Mouse (Mus musculus): ENCODE measurements around the gene Hsf2bp.

DNA sequence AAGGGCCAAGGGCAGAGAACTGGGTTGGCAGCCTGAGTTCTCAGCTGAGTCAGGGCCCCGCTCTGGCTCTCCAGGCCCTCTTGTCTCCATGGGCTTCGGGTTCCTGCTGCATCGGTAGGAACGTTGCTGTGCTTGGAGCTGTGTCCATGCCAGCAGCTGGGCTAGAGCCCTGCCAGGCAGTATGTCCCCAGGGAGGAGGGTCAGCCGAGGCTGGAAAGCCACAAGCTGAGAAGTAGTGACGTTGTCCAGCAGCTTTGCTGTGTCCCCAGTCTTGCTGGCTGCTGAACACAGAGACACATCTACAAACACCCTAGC, 119.7 kb downstream of the Hsf2bp start:
- TF ChIP-seq GATA1 (IDR thresholded peaks at IDR 0.05; ENCODE audit: borderline replicate concordance, low read length) = no peak
- TF ChIP-seq FLI1 (IDR thresholded peaks at IDR 0.05; ENCODE audit: low read length) = no peak

Measured in megakaryocyte, embryonic 14.5 days (primary cell).